Mouse (Mus musculus) liver, embryonic 12.5 days (tissue): ENCODE measurements around the gene Ppox. TPM values are rescaled to one million over a fixed set of nuclear protein-coding genes. Genes with fewer than 3 reads are reported as not detected.
A peak's percentile ranks its signal among the peaks of the same experiment; 100 is the strongest.

ENCODE experiments used
- ATAC-seq: fragments of 200-750 bp; cut with Nextera tagmentation; 2 replicates; pipeline ENCODE4 v1.8.0; 2017; ENCODE audit warnings: moderate number of reproducible peaks, mild to moderate bottlenecking, moderate library complexity
- H3K27ac ChIP-seq: fragments of 300-500 bp; sonication (generic); 2 replicates; pipeline ENCODE4 v1.5.1; 2016; ENCODE audit warnings: mild to moderate bottlenecking
- H3K27me3 ChIP-seq: fragments of 300-500 bp; sonication (generic); replicated peaks from 2 replicates; pipeline ENCODE4 v1.6.1; 2016; ENCODE audit warnings: mild to moderate bottlenecking, moderate library complexity
- H3K36me3 ChIP-seq: fragments of 300-500 bp; sonication (generic); 2 replicates; pipeline ENCODE4 v1.6.1; 2016; ENCODE audit warnings: mild to moderate bottlenecking, moderate library complexity
- H3K4me1 ChIP-seq: fragments of 300-500 bp; sonication (generic); 2 replicates; pipeline ENCODE4 v1.6.1; 2016
- H3K4me2 ChIP-seq: fragments of 300-500 bp; sonication (generic); 2 replicates; pipeline ENCODE4 v1.6.1; 2016; ENCODE audit warnings: mild to moderate bottlenecking, moderate library complexity
- H3K4me3 ChIP-seq: fragments of 300-500 bp; sonication (generic); 2 replicates; pipeline ENCODE4 v1.5.1; 2016; ENCODE audit warnings: mild to moderate bottlenecking, moderate library complexity
- H3K9ac ChIP-seq: fragments of 300-500 bp; sonication (generic); 2 replicates; pipeline ENCODE4 v1.6.1; 2016; ENCODE audit warnings: mild to moderate bottlenecking, moderate library complexity
- H3K9me3 ChIP-seq: fragments of 300-500 bp; sonication (generic); replicated peaks from 2 replicates; pipeline ENCODE4 v1.6.1; 2016; ENCODE audit warnings: mild to moderate bottlenecking, moderate library complexity
- WGBS: fragments of 180-500 bp; shearing (Covaris S2); methylation state at CpG from one replicate; pipeline ENCODE4 v1.1.7; 2016; ENCODE audit not compliant: insufficient replicate concordance; 5-methylcytosine and 5-hydroxymethylcytosine counted together
- polyA plus RNA-seq: library from polyadenylated mRNA; unstranded; fragments of >200 nt; fragmentation: Nextera tagmentation; extraction: Ambion mirVana; gene quantifications from 2 replicates; pipeline ENCODE4 v1.2.1, GENCODE M21; 2016

The Ppox gene
- polyA plus RNA-seq, 1 experiment from 2014 or later = 199 TPM

DNA sequence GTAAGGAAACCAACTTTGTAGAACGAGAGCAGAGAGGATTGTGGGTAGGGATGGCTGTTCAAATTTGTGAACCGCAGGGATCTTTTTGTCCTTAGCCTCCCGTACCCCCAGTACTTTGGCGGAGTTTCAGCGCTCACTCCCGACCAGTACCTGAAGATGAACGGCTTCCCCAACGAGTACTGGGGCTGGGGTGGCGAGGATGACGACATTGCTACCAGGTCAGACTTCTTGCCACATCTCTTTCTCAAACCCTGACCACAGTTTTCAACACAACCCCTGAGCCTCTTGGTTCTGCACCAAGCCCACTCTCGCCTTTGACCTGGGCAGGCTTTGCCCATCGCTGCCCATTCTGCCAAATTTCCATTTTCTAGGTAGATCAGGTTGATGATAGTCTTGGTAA lies 6.8 kb downstream of the Ppox start:
- H3K27me3 ChIP-seq = no peaks in the 10 kb centered on the region
- peak overlapping the region; percentile 38 for H3K27ac ChIP-seq
- peaks cover 76% of the 10 kb centered on the region for H3K36me3 ChIP-seq
- H3K4me1 ChIP-seq = peaks cover 71% of the 10 kb centered on the region
- H3K9ac ChIP-seq = no peak overlapping the region
- H3K9me3 ChIP-seq = no peaks in the 10 kb centered on the region
- ATAC-seq = no peak
- no peak overlapping the region for H3K4me3 ChIP-seq
- H3K4me2 ChIP-seq = no peak overlapping the region
- 87% methylated on average over 12 of the region's 12 CpGs for WGBS

DNA sequence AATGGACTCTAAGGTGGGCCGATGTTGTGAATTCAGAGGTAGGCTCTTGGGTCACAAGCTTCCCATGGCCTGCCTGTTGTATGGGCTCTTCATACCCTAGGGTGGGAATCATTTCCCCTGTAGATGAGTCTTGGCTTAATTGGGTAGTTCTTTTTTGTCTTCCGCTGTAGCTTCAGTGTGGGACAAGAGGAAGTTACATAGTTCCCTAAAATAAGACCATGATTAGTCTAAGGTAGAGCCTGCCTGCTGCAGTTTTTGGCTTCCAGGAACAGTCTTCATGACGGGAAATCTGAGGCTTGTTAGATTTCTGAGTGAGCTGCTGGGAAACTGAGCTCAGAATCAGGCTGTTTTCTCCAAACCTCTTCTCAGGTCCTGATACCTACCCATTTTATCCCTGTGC lies 8.9 kb downstream of the Ppox start:
- Histone ChIP-seq H3K27me3 (no peaks in the 10 kb centered on the region), H3K4me2 (peak overlapping the region; percentile 95), H3K9ac (peak overlapping the region; percentile 86; the same call in 1 of the 2 replicates), H3K9me3 (no peaks in the 10 kb centered on the region), H3K4me3 (peak overlapping the region; percentile 86), H3K4me1 (peaks cover 58% of the 10 kb centered on the region), H3K36me3 (peaks cover 55% of the 10 kb centered on the region), H3K27ac (peak overlapping the region; percentile 76)
- ATAC-seq = no peak
- WGBS = 65% methylated on average over 3 of the region's 3 CpGs

DNA sequence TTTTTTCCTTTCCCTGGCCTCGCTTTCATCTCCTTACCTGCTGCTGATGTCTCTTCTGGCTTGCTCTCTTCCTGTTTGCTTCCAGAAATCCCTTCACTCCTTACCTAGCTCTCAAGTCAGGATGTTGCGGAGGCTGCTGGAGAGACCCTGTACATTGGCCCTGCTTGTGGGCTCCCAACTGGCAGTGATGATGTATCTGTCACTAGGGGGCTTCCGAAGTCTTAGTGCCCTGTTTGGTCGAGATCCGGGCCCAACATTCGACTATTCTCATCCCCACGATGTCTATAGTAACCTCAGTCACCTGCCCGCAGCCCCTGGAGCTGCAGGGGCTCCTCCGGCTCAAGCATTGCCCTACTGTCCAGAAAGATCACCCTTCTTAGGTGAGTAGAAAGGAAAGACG lies 9.4 kb downstream of the Ppox start:
- ATAC-seq = no peak

GRCm38 (mm10) chr1:171271196-171271595 lies 9.8 kb downstream of the Ppox start:
- Histone ChIP-seq H3K4me2 (peak overlapping the region; percentile 95), H3K4me1 (peaks cover 58% of the 10 kb centered on the region), H3K27me3 (no peaks in the 10 kb centered on the region), H3K4me3 (peak overlapping the region; percentile 86), H3K27ac (peak overlapping the region; percentile 76), H3K36me3 (peaks cover 46% of the 10 kb centered on the region), H3K9ac (peak overlapping the region; percentile 86), H3K9me3 (no peaks in the 10 kb centered on the region)
- 22% methylated on average over 9 of the region's 9 CpGs for WGBS
- ATAC-seq = 0 out of 2 replicates have a peak, but pooled peaks have one; percentile 6

More for the DNA sequence above, 9.4 kb downstream of the Ppox start:
- Histone ChIP-seq H3K4me1 (peaks cover 58% of the 10 kb centered on the region), H3K9me3 (no peaks in the 10 kb centered on the region), H3K36me3 (peaks cover 51% of the 10 kb centered on the region), H3K9ac (peak overlapping the region; percentile 86), H3K4me3 (peak overlapping the region; percentile 86), H3K27me3 (no peaks in the 10 kb centered on the region), H3K27ac (peak overlapping the region; percentile 76), H3K4me2 (peak overlapping the region; percentile 95)
- WGBS = 40% methylated on average over 10 of the region's 10 CpGs

DNA sequence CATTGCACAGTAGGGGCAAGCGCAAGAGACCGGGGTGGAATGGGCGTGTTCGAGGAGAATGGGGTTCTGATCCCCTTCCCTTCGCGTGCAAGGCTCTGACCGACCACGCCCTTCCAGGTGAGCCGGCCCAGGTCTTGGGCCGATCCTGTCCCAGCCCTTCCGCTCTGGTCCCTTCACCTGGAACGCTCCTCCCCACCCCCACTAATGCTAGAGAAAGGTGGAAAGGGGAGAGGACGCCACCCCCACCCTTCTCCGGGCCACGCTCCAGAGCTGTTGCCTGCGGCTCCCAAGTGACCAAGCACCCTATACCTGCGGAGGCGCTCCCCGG lies 10.4 kb downstream of the Ppox start:
- Histone ChIP-seq H3K9me3 (no peaks in the 10 kb centered on the region), H3K4me3 (peak overlapping the region; percentile 86), H3K4me2 (peak overlapping the region; percentile 95), H3K4me1 (peaks cover 61% of the 10 kb centered on the region), H3K27ac (peak overlapping the region; percentile 76), H3K9ac (peak overlapping the region; percentile 86), H3K27me3 (no peaks in the 10 kb centered on the region), H3K36me3 (peaks cover 40% of the 10 kb centered on the region)
- WGBS = 0% methylated on average over 16 of the region's 19 CpGs
- peak; percentile 76 for ATAC-seq

DNA sequence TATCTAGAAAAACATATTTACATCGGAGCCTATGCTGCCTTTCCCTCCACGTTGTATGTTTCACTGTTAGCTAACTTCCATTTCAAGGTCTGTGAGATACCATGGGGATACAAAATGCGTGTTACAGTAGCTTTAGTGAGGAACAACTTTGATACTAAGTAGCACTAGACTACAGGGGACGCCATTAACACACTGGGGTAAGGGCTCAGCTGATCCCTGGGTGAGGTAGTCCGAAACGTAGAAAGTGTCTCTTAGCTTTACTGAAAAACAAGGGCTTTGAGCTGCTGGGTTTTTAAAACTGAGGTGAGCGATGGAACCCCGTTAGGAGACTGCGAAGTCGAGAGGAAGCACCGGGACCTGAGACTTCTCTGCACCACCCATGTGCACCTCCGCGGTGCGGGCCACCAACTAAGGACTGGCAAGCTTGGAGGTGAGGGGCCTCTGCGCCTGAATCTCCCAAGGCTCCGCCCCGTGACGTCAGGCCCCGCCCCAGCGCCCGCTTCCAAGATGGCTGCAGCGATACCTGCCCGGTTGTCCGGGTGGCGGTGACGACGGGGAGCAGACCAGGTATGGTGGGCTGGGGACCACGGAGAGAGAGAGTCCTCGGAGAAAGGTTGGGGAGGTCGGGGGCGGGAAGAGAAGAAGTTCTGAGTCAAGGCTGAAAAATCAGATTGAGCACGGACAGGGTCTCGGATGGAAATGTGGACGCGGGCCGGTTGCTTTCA lies 11.0 kb downstream of the Ppox start, which contains the start of gene B4galt3:
Gene B4galt3, plus strand, starts transcription at position 481 of the 725 bp plus-strand sequence.
- peak within 1 kb of the TSS; percentile 76 for H3K27ac ChIP-seq
- peak within 1 kb of the TSS; percentile 86 for H3K9ac ChIP-seq
- H3K36me3 ChIP-seq = peaks cover 34% of the 10 kb centered on the region
- H3K9me3 ChIP-seq = no peaks in the 10 kb centered on the region
- peaks cover 55% of the 10 kb centered on the region for H3K4me1 ChIP-seq
- H3K4me2 ChIP-seq = peak within 1 kb of the TSS; percentile 95
- WGBS = 5% methylated on average over 36 of the region's 36 CpGs
- peak within 1 kb of the TSS; percentile 86 for H3K4me3 ChIP-seq
- H3K27me3 ChIP-seq = no peaks in the 10 kb centered on the region
- peak; percentile 92 for ATAC-seq

- no peak overlapping the region for H3K9ac ChIP-seq
- peaks cover 8% of the 10 kb centered on the region for H3K27me3 ChIP-seq
- H3K9me3 ChIP-seq = no peaks in the 10 kb centered on the region
- H3K27ac ChIP-seq = no peak overlapping the region
- no peak overlapping the region for H3K4me3 ChIP-seq
- no peak overlapping the region for H3K4me2 ChIP-seq
- 50% methylated on average over 1 of the region's 1 CpGs for WGBS
- no peak for ATAC-seq
- peaks cover 51% of the 10 kb centered on the region for H3K4me1 ChIP-seq
- H3K36me3 ChIP-seq = peaks cover 18% of the 10 kb centered on the region
Measured at GRCm38 (mm10) chr1:171268341-171268740, 12.6 kb downstream of the Ppox start.

GRCm38 (mm10) chr1:171265971-171266744 lies 14.8 kb downstream of the Ppox start:
- ATAC-seq = no peak
- H3K27me3 ChIP-seq = peaks cover 29% of the 10 kb centered on the region
- H3K9me3 ChIP-seq = no peaks in the 10 kb centered on the region
- H3K4me2 ChIP-seq = peak overlapping the region; percentile 22
- peaks cover 43% of the 10 kb centered on the region for H3K4me1 ChIP-seq
- no peak overlapping the region for H3K27ac ChIP-seq
- H3K36me3 ChIP-seq = no peaks in the 10 kb centered on the region
- H3K4me3 ChIP-seq = no peak overlapping the region
- 35% methylated on average over 4 of the region's 4 CpGs for WGBS
- 0 out of 2 replicates have a peak overlapping the region, but pooled peaks have one; percentile 10 for H3K9ac ChIP-seq

DNA sequence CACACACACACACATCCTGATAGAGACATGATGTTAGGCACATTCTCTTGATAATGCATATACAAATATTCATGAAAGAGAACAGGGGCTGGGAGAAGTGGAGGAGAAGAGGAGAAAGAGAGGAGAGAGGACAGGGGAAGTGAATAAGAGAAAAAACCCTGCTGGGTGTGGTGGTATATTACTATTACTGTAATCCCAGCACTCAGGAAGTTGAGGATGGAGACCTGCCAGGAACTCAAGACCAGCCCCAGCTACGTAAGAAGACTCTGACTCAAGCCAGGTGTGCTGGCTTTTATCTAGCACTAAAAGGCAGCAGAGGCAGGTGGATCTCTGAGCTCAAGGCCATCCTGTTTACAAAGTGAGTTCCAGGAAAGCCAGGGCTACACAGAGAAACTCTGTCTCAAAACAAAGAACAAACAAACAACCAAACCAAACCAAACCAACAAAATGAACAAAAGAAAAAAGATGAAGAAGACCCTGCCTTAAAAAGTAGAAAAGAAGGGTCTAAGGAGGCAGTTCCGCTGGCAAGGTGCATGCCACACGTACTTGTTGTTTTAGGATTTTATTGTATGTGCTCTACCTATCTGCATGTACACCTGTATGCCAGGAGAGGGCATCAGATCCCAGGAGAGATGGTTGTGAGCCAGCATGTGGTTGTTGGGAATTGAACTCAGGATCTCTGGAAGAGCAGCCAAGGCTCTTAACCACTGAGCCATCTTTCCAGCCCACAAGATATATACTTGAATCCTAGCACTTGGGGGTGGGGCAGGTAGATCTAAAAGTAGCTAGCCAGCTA lies 17.1 kb downstream of the Ppox start:
- Histone ChIP-seq H3K4me3 (no peak overlapping the region), H3K9ac (no peak overlapping the region), H3K9me3 (no peaks in the 10 kb centered on the region), H3K36me3 (no peaks in the 10 kb centered on the region), H3K27me3 (peaks cover 47% of the 10 kb centered on the region), H3K4me2 (no peak overlapping the region), H3K27ac (peak overlapping the region; percentile 22; the same call in 1 of the 2 replicates), H3K4me1 (peaks cover 46% of the 10 kb centered on the region)
- ATAC-seq = no peak
- 61% methylated on average over 3 of the region's 3 CpGs for WGBS

DNA sequence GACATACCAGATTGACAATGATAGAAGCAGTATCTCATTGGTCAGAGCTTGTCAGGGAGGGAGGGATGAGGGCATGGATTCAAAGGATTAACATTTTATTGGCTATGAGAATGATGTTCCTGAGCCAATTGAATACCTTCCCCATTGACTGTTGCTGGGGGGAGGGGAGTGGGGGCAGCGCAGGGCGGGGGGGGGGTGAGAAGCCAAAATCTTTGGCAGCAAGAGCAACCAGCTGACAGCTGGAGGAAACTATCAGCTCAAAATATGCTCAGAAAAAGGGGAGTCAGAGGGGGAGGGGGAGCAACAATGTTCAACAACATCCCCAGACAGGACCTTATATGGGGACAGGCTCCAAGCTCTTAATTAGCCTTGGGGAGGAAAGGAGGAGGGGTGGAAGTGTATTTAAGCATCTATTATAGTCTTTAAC lies 17.8 kb downstream of the Ppox start:
- ATAC-seq = no peak
- H3K36me3 ChIP-seq = no peaks in the 10 kb centered on the region
- H3K27ac ChIP-seq = 0 out of 2 replicates have a peak overlapping the region, but pooled peaks have one; percentile 22
- peaks cover 51% of the 10 kb centered on the region for H3K27me3 ChIP-seq
- H3K9ac ChIP-seq = no peak overlapping the region
- no peaks in the 10 kb centered on the region for H3K9me3 ChIP-seq
- H3K4me3 ChIP-seq = no peak overlapping the region
- H3K4me2 ChIP-seq = peak overlapping the region; percentile 15; the same call in 1 of the 2 replicates
- peaks cover 47% of the 10 kb centered on the region for H3K4me1 ChIP-seq
- 5% methylated on average over 2 of the region's 2 CpGs for WGBS

DNA sequence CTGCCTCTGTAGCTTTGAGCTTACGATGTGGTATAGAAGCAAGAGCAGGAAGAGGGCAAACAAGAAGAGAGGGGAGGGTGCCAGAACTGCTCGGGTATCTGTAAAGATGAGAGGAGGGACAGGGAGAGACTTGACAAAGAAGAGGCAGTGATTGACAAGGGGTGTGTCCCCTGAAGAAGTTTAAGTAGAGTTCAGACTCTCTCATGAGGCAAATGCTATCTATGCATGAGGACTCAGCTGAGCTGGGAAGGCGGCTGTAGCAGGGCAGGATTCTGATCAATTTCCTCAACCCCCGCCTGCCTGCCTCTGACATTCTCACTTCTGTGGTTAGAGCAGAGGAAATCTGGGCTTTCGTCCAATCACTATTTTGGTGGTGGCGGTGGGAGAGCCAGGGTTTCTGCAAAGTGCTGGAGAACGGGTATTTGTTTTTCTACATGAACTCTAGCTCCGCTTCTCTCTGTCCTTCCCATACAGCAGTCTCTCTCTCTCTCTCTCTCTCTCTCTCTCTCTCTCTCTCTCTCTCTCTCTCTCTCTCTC lies 18.3 kb downstream of the Ppox start:
- Histone ChIP-seq H3K4me1 (peaks cover 47% of the 10 kb centered on the region), H3K36me3 (no peaks in the 10 kb centered on the region), H3K4me3 (no peak overlapping the region), H3K9ac (no peak overlapping the region), H3K4me2 (peak overlapping the region; percentile 15), H3K27ac (peak overlapping the region; percentile 6; the same call in 1 of the 2 replicates), H3K9me3 (no peaks in the 10 kb centered on the region), H3K27me3 (peaks cover 55% of the 10 kb centered on the region)
- WGBS = 2% methylated on average over 8 of the region's 8 CpGs
- no peak for ATAC-seq
